Mouse (Mus musculus) intestine, postnatal 0 days (tissue): Measurements from ENCODE around the gene Dcaf12. TPM values are rescaled to one million over a fixed set of nuclear protein-coding genes. Genes with fewer than 3 reads are reported as not detected.
A peak's percentile ranks its signal among the peaks of the same experiment; 100 is the strongest.

Source experiments
- ATAC-seq: fragments of 200-750 bp; cut with Nextera tagmentation; 2 replicates; pipeline ENCODE4 v1.8.0; 2017; ENCODE audit warnings: mild to moderate bottlenecking, moderate TSS enrichment, moderate library complexity
- H3K27ac ChIP-seq: fragments of 300-500 bp; sonication (generic); 2 replicates; pipeline ENCODE4 v1.5.1; 2014; ENCODE audit warnings: mild to moderate bottlenecking, low read depth, low read length, moderate library complexity
- H3K27me3 ChIP-seq: fragments of 300-500 bp; sonication (generic); replicated peaks from 2 replicates; pipeline ENCODE4 v1.6.1; 2014; ENCODE audit warnings: low read length, mixed read lengths; ENCODE audit not compliant: control insufficient read depth, insufficient read depth
- H3K36me3 ChIP-seq: fragments of 300-500 bp; sonication (generic); 2 replicates; pipeline ENCODE4 v1.6.1; 2014; ENCODE audit warnings: mild to moderate bottlenecking, moderate library complexity; ENCODE audit not compliant: control insufficient read depth, insufficient read depth
- H3K4me1 ChIP-seq: fragments of 300-500 bp; sonication (generic); replicated peaks from 2 replicates; pipeline ENCODE4 v1.6.1; 2014; ENCODE audit warnings: antibody characterized with exemption, low read length, mixed read lengths; ENCODE audit not compliant: control insufficient read depth, insufficient read depth
- H3K4me2 ChIP-seq: fragments of 300-500 bp; sonication (generic); replicated peaks from 2 replicates; pipeline ENCODE4 v1.6.1; 2014; ENCODE audit warnings: low read depth, mild to moderate bottlenecking, moderate library complexity
- H3K4me3 ChIP-seq: fragments of 300-500 bp; sonication (generic); 2 replicates; pipeline ENCODE4 v1.5.1; 2014; ENCODE audit warnings: low read depth, low read length
- H3K9ac ChIP-seq: fragments of 300-500 bp; sonication (generic); 2 replicates; pipeline ENCODE4 v1.6.1; 2014; ENCODE audit warnings: mild to moderate bottlenecking, low read depth, low read length
- H3K9me3 ChIP-seq: fragments of 300-500 bp; sonication (generic); 2 replicates; pipeline ENCODE4 v1.6.1; 2016; ENCODE audit warnings: mixed run types; ENCODE audit not compliant: control insufficient read depth
- CTCF ChIP-seq: sonication (generic); IDR thresholded peaks from 2 replicates; pipeline ENCODE4 v1.5.1; 2016; ENCODE audit warnings: low read depth, mild to moderate bottlenecking, control low read depth, antibody characterized with exemption, moderate library complexity
- WGBS: fragments of 180-500 bp; shearing (Covaris S2); extraction: QIAGEN DNeasy Blood & Tissue Kit; methylation state at CpG from one replicate; pipeline ENCODE4 v1.1.7; 2014; 5-methylcytosine and 5-hydroxymethylcytosine counted together
- polyA plus RNA-seq: library from polyadenylated mRNA; unstranded; fragments of >200 nt; fragmentation: Nextera tagmentation; extraction: Ambion mirVana; gene quantifications from 2 replicates; pipeline ENCODE4 v1.2.1, GENCODE M21; 2015

Dcaf12 gene
- polyA plus RNA-seq, 1 experiment from 2014 or later = 27.0 TPM

DNA sequence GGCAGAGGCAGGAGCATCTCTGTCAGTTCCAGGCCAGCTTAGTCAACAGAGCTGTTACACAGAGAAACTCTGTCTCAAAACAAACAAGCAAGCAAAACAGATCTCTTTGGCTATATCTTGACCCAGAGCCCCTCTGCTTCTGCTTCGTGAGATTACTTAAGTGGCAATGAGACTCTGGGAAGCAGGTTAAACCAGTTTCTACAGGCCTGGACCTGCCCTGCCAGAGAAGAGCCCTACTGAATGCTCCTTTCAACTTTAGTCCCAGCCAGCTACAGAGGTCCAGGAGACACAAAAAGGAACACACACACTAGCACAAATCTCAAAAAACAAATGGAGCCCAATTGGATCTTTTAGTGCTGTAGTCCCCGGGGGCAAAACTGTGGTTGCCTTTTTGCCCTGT lies 30.6 kb downstream of the Dcaf12 start:
- no peak for ATAC-seq
- Histone ChIP-seq H3K27me3 (no peaks in the 10 kb centered on the region), H3K9ac (no peak overlapping the region), H3K4me2 (no peak overlapping the region), H3K27ac (no peak overlapping the region), H3K9me3 (no peaks in the 10 kb centered on the region), H3K36me3 (no peaks in the 10 kb centered on the region), H3K4me1 (no peaks in the 10 kb centered on the region), H3K4me3 (no peak overlapping the region)
- WGBS = 62% methylated on average over 2 of the region's 2 CpGs
- TF ChIP-seq CTCF = no peak

DNA sequence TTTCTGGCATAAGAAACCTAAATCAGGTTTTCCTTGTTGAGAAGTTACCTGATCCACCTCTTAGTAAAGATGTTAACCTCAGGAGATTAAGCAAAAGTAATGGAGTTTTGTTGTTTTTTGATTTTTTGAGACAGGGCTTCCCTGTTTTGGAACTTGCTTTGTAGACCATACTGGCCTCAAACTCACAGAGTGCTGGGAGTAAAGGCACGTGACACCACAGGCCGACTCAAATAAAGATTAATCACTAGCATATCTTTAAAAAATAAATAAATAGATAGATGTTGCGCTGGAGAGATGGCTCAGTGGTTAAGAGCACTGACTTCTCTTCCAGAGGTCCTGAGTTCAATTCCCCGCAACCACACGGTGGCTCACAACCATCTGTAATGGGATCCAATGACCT lies 38.8 kb downstream of the Dcaf12 start:
- TF ChIP-seq CTCF = no peak
- peak overlapping the region; percentile 93 for H3K4me2 ChIP-seq
- WGBS = 65% methylated on average over 5 of the region's 5 CpGs
- H3K27ac ChIP-seq = no peak overlapping the region
- H3K36me3 ChIP-seq = peaks cover 2% of the 10 kb centered on the region; the same call in 1 of the 2 replicates
- peak overlapping the region; percentile 82 for H3K4me3 ChIP-seq
- ATAC-seq = no peak
- H3K4me1 ChIP-seq = peaks cover 10% of the 10 kb centered on the region; the same call in 1 of the 2 replicates
- no peaks in the 10 kb centered on the region for H3K9me3 ChIP-seq
- H3K9ac ChIP-seq = peak overlapping the region; percentile 23; the same call in 1 of the 2 replicates
- no peaks in the 10 kb centered on the region for H3K27me3 ChIP-seq

DNA sequence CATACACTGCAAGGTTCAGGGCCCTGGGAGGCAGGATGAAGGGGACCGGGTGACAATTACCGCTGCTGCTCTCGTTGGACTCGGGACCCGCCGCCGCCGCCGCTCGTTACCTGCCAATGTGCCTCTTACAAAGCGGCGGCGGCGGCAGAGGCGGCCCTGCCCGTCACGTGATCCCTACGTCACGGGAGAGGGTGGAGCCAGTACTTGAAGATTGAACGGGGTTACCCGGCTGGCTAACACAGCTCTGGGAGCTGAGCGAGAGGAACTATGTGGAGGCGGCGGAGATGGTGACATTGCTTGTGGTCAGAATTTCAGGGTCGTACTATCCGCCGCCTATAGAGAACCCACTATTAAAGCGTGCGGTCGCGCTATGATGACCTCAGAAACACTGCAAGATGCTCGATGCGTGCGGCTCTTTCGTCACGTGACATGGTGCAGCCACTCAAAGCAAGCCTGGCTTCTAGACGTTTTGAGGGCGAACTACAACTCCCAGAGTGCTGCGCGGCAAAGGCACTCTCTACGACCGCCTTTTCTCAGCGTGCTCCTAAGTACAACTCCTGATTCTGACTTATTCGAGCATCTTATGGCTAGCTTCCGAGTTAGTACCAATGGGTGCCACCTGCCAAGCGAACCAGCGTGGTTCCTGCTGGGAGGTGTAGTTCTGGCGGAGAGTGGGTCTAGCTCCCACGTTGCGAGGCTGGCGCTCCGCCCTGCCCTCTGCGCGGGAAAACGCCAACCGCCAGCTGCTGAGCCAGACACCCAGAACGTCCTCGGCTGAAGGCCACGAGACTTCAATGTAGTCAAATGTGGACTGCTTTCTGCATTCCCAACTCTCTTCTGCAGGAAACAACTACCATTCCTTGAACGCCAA lies 39.5 kb downstream of the Dcaf12 start, which contains the start of gene Ubap2:
TSS of gene Ubap2 (minus strand) at position 165 of the 871 bp plus-strand sequence.
- WGBS = under 1% methylated on average over 60 of the region's 60 CpGs
- ATAC-seq = peak; percentile 97

DNA sequence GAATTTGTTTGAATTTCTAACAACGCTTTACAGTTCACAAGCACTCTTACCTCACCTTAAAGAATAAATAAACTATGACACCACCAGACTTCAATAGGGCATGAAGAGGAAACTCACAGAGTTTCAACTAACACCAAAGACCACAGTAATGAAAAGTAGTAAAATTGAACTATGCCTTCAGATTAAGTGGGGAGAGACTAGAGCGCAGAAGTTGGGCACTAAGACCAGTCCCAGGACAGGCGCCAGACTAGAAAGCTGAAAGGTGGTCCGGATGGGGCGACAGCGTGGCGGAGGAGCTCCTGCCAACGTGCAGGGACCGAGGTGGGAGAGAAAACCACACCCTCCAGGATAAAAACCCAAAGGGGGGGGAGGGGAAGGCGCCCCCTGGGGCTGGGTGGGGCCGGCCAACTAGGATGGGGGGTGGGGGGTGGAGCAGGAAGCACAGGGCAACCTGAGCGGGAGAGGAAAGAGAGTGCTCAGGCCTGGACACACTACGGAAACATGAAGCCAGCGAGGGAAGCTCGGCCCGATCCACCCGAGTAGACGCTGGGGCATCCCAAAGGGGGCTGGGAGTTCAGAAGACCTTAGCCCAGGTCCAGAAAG lies 40.2 kb downstream of the Dcaf12 start:
- no peaks in the 10 kb centered on the region for H3K9me3 ChIP-seq
- peak overlapping the region; percentile 93 for H3K4me2 ChIP-seq
- WGBS = 0% methylated on average over 18 of the region's 18 CpGs
- peak; percentile 43 for ATAC-seq
- H3K4me1 ChIP-seq = peaks cover 10% of the 10 kb centered on the region; the same call in 1 of the 2 replicates
- H3K27ac ChIP-seq = peak overlapping the region; percentile 81
- no peak for TF ChIP-seq CTCF
- H3K4me3 ChIP-seq = peak overlapping the region; percentile 82
- H3K27me3 ChIP-seq = no peaks in the 10 kb centered on the region
- H3K9ac ChIP-seq = peak overlapping the region; percentile 87
- peaks cover 10% of the 10 kb centered on the region; the same call in 1 of the 2 replicates for H3K36me3 ChIP-seq

More for the DNA sequence above, 39.5 kb downstream of the Dcaf12 start, which contains the start of gene Ubap2:
- Histone ChIP-seq H3K27ac (peak within 1 kb of the TSS; percentile 81), H3K4me3 (peak within 1 kb of the TSS; percentile 82), H3K4me2 (peak within 1 kb of the TSS; percentile 93), H3K36me3 (peaks cover 6% of the 10 kb centered on the region; the same call in 1 of the 2 replicates), H3K9ac (peak within 1 kb of the TSS; percentile 87), H3K4me1 (peaks cover 10% of the 10 kb centered on the region; the same call in 1 of the 2 replicates), H3K27me3 (no peaks in the 10 kb centered on the region), H3K9me3 (no peaks in the 10 kb centered on the region)
- no peak for TF ChIP-seq CTCF

DNA sequence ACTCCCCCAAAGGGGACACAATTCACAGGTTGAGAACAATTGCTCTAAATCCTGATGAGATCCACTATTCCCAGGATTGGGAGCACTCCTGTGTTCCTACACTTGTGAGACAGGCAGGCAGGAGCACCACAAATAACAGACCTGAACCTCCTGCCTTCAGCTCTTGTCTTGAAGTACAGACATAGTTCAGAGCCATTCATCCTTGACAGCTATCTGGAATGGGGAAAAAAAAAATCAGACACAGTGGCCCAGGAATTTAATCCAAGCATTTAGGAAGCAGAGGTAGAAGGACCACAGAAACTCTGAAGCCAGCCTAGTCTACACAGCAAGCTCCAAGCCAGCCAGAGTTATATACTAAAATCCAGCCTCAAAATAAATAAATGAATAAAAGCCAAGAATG lies 46.6 kb downstream of the Dcaf12 start:
- Histone ChIP-seq H3K27me3 (no peaks in the 10 kb centered on the region), H3K4me1 (peaks cover 5% of the 10 kb centered on the region; the same call in 1 of the 2 replicates), H3K36me3 (peaks cover 13% of the 10 kb centered on the region; the same call in 1 of the 2 replicates), H3K4me3 (no peak overlapping the region), H3K9ac (no peak overlapping the region), H3K27ac (no peak overlapping the region), H3K4me2 (no peak overlapping the region), H3K9me3 (no peaks in the 10 kb centered on the region)
- TF ChIP-seq CTCF = no peak
- ATAC-seq = no peak

DNA sequence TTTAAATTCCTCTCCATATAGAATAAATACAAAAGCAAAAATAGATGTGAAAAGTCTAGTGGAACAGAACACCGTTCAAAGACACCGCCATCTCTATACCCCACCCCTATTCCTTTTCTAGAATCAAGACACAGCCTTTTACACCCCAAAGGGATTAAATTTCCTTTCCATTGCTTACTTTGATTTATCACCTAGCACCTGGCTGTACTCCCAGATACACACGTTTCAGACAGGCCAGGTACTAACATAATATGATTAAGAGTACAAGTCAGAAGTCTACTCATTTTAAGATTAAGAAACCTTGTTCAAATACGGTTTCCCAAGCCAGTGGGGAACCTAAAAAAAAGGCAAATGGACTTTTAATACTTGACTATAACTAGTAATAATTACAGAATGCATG lies 48.3 kb downstream of the Dcaf12 start:
- Histone ChIP-seq H3K9ac (no peak overlapping the region), H3K27ac (no peak overlapping the region), H3K9me3 (no peaks in the 10 kb centered on the region), H3K36me3 (peaks cover 13% of the 10 kb centered on the region; the same call in 1 of the 2 replicates), H3K4me3 (no peak overlapping the region), H3K4me1 (no peaks in the 10 kb centered on the region), H3K4me2 (no peak overlapping the region), H3K27me3 (no peaks in the 10 kb centered on the region)
- WGBS = 74% methylated on average over 4 of the region's 4 CpGs
- ATAC-seq = no peak
- no peak for TF ChIP-seq CTCF
